Mouse (Mus musculus): ENCODE results near the gene Tas2r121. TPM values are rescaled to one million over a fixed set of nuclear protein-coding genes. Genes with fewer than 3 reads are reported as not detected.

Tas2r121 gene
- not detected for polyA plus RNA-seq (2017; shearing (Covaris generic))

DNA sequence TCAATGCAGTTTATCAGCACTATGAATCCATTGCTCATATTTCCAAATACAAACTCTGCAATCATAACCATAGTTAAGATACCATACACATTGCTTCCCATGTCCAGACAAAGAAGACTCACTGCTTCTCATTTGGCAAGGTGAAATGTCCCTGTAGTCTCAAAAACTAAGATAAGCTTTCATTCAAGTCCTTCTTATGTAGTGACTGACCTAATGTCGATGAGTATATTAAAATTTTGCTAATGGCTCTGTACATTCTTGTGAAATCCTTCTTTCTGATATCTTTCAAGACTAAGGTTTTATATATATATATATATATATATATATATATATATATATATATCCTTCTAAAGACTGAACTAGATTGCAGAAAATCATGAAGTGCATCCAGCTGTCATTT lies at the start of gene Tas2r121:
Tas2r121 (minus strand) TSS at position 101 of the 400 bp plus-strand sequence.

DNA sequence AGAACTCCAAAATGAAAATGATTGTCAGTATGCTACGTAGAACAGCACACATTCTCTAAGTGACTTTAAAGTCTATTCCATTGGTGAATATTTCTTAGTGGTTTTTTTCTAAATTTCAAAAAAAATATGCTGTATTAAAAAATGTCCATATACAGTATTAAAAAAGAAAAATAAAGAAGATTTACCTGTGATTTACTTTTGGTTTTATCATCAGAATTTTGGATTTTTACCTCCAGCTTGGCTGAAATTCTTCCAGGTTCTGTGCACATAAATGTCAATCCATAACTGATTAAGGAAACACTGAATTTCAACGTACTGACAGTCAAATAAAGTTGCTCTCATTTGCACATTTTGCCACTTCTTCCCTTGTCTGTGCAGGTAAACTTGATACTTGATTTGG lies 37.1 kb upstream of the Tas2r121 start, which contains the start of gene Tas2r115:
Tas2r115 (minus strand) TSS at position 101 of the 400 bp plus-strand sequence.

DNA sequence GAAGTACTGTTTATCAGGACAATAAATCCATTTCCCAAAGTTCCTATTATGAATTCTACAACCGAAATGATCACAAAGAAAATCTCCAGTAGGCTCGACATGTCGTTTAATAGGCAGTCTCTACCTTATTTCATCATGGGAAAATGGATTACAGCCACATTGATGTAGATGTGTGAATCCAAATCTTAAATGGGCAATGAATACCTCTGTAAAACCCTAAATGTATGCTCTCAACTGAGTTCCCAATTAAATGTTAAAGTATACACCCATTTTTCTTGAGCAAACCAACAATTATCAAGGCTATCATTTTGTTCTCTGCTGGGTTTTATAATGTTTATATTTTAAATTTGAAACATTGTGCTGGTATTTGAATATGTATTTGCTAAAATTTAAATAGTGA lies 11.0 kb upstream of the Tas2r121 start, which contains the start of gene Tas2r122:
Tas2r122 (minus strand) TSS at position 101 of the 400 bp plus-strand sequence.

DNA sequence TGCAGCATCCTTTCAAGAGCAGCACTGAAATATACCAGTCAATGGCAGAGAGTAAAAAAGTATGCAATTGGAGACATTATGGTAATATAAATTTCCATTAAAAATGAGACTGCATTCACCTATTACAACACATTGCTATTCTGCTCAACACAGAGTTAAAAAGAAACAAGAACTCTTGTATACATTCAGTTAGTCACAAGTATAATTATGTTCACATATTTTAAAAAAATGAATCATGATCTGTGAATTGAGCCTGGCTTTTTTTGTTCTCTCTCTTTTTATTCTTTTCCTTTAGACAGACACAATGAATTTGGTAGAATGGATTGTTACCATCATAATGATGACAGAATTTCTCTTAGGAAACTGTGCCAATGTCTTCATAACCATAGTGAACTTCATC lies 44.2 kb downstream of the Tas2r121 start, which contains the start of gene Tas2r120:
Tas2r120 (plus strand) TSS at position 301 of the 400 bp plus-strand sequence.

DNA sequence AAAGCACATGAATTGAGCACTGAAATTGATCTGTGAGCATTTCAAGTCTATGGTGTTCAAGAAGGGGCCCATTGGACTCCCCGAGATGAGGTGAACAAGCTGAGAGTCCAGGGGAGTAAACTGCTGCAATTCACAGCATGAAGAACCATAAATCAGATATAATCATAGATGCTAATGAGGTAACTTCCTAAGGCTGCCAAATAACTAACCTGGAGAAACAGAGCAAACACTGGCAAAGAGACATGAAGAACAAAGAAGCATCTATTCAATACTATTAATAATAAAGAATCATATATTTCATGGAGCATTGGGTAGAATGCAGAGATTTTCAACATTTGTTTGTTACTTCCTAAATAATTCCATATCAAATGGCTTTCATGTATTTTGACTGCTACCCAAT lies 49.4 kb downstream of the Tas2r121 start, which contains the start of gene A630073D07Rik:
A630073D07Rik (minus strand) TSS at position 101 of the 400 bp plus-strand sequence.

Other genes with a start within 250 kb of the Tas2r121 start
- not detected for gene Prh1, start 131.2 kb downstream of the Tas2r121 start, polyA plus RNA-seq (2017; shearing (Covaris generic))
- not detected for gene Prp2, start 105.1 kb downstream of the Tas2r121 start, polyA plus RNA-seq (2017; shearing (Covaris generic))
- gene A630073D07Rik, start 49.5 kb downstream of the Tas2r121 start, polyA plus RNA-seq (2017; shearing (Covaris generic)): not detected
- not detected for gene Tas2r120, start 44.1 kb downstream of the Tas2r121 start, polyA plus RNA-seq (2017; shearing (Covaris generic))
- gene Tas2r122, start 10.9 kb upstream of the Tas2r121 start, polyA plus RNA-seq (2017; shearing (Covaris generic)): not detected
- not detected for gene Tas2r115, start 37.0 kb upstream of the Tas2r121 start, polyA plus RNA-seq (2017; shearing (Covaris generic))
- not detected for gene Tas2r124, start 53.7 kb upstream of the Tas2r121 start, polyA plus RNA-seq (2017; shearing (Covaris generic))
- not detected for gene Tas2r102, start 61.1 kb upstream of the Tas2r121 start, polyA plus RNA-seq (2017; shearing (Covaris generic))
- gene Tas2r136, start 77.2 kb upstream of the Tas2r121 start, polyA plus RNA-seq (2017; shearing (Covaris generic)): not detected
- not detected for gene Tas2r117, start 101.8 kb upstream of the Tas2r121 start, polyA plus RNA-seq (2017; shearing (Covaris generic))
- not detected for gene Tas2r123, start 146.1 kb upstream of the Tas2r121 start, polyA plus RNA-seq (2017; shearing (Covaris generic))
- not detected for gene Tas2r116, start 154.4 kb upstream of the Tas2r121 start, polyA plus RNA-seq (2017; shearing (Covaris generic))
- not detected for gene Tas2r110, start 167.0 kb upstream of the Tas2r121 start, polyA plus RNA-seq (2017; shearing (Covaris generic))
- not detected for gene Tas2r113, start 192.0 kb upstream of the Tas2r121 start, polyA plus RNA-seq (2017; shearing (Covaris generic))
- not detected for gene Tas2r125, start 208.6 kb upstream of the Tas2r121 start, polyA plus RNA-seq (2017; shearing (Covaris generic))